Mouse (Mus musculus): ENCODE measurements around the gene Car12.

The Car12 gene

DNA sequence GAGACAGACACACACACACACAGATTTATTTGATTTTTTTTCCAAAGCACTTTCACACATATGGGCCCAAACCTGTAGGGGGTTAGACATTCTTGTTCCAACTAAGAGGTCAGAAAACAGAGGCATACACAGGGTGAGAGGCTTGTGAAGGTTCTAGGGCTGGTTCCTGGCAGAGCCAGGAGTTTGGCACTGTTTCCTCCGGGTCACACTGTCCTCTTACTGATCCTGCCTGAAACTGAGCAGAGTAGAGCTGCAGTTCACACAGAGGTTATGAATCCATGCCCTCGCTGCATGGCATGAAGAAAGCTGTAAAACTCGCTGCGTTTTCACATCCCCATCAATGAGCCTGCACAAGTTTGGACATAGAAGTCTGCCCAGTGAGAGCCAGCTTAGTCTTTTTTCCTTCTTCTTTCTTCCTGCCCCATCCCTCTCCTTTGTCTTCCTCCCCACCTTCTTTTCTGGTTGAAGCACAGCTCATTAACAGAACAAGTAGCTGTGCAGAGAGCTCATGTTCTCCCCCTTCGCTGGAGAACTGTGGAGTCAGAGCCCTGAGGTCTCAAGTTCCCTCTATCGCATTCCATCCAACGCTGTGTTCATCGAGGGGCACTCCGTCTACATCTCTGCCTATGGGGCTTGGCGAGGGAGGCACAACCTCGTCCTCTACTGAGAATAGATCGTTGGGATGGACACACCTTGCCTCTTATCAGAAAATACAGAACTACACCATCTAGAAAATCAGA is 4.5 kb upstream of the Car12 start:
- DNase-seq (ENCODE audit: low read depth in 1 of 2, low spot score in 2 of 2), result no peak

DNA sequence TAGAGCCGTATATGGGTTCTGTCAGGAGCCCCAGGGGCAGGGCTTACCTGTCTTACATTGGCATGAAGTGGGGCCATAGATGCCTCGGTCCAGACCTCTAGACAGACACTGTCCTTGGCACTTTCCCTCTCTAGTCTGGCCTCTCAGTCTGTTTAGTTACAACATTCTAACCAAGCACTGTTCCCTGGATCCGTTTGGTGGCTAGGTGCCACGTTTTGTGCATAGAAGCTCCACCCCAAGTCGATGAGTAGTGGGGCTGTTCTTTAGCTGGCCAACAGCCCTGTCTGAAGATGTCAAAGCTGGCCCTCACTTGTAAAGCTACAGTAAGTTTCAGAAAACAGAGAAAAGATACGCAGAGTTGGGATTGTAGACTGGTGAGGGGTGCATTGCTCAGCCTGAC is 2.9 kb upstream of the Car12 start:
- DNase-seq (ENCODE audit: low read depth in 1 of 2, low spot score in 2 of 2), result no peak

DNA sequence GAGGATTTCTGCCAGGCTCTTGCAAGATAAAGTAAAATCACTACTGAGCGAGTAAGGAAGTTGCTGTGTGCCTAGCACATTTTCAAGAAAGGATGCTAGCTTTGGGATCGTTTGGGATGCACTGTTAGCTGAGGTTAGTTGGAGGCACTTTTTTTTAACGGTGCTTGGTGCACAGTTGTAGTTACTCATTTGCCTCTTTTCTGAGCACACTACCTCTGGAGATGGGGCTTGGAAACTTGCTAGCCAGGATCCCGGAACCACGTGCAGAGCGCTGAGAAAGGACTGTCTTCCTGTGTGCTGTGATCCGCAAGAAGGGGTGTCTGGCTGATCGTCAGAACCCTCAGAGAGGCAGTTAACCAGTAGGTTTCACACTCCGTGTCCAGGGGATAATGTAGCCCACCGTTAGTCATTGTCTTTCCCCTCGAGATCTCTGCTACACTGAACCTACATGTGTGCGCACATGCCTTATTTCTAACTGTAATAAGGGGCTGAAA is 583 bp downstream of the Car12 start:
- DNase-seq (ENCODE audit: low read depth in 1 of 2, low spot score in 2 of 2), result no peak

DNA sequence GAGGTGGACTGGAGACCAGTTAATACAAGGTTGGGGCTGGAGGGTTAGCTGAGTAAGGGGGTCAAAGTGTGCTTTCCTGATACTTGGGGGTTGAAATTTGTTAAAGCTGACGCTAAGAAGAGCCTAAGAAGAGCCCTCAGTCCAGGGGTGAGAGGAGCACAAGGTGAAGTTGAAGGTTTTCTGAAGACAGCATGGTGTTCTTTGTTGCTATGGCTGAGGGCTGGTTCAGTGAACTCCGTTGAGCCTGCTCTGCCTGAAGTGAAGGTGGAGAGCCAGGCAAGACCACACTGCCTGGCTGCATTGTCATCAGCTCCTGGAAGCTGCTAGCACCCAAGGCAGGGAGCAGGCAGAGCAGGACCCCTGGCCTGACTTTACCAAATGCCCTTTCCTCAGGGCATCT is 1.9 kb downstream of the Car12 start:
- DNase-seq (ENCODE audit: low read depth in 1 of 2, low spot score in 2 of 2), result no peak

DNA sequence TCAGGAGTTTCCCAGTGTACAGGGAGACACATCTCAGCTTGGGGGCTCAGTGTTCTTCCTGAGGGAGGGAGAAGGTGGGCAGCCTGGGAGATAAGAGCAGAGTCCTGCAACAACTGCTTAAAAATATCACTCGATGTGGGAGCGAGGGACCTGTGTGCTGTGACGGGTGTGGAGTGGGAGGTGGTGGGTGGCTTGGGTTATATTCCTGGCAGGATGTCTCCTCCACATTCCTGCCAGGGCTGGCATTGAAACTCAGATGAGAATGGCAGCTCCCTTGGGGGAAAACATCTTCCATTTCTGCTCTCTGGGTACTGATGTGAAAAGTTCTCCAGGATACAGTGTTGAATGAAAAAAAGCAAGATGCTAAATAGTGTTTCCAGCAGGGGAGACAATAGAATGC is 3.0 kb downstream of the Car12 start:
- DNase-seq (ENCODE audit: low read depth in 1 of 2, low spot score in 2 of 2), result no peak

DNA sequence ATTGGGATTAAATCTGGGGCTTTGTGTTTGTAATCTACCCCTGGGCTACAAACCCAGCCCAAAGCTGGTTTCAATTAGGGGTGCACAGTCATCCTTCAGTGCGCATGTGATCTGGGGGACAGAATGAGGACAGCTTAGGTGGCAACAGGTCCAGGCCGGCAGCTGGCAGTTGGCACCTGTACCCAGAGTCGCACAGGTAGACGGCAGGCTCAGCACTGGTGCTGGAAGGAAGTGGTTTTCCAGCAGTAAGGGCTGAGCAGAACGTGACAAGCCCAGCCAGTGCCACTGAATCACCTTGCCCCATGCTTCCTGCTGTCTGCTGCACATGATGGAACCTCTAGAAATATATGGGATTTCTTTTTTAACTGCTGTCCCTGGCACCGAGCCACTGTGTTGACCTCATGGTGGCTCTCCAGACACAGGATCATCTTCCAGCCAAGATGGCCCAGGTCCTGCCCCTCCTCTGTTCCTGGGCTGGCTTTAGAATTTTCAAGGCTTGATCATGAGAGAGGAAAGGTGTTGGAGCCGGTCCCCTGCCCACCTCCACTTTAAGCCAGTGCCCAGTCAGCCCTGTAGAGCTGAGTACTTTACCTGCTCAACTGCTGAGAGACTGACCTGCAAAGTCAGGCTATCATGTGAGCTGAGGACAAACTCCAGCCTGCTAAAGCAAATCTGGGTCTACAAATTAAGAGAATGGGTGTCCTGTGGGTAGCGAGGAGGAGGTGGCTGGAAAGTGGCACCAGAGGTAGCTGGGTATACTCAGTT is 7.4 kb downstream of the Car12 start:
- DNase-seq (ENCODE audit: low read depth in 1 of 2, low spot score in 2 of 2), result no peak

DNA sequence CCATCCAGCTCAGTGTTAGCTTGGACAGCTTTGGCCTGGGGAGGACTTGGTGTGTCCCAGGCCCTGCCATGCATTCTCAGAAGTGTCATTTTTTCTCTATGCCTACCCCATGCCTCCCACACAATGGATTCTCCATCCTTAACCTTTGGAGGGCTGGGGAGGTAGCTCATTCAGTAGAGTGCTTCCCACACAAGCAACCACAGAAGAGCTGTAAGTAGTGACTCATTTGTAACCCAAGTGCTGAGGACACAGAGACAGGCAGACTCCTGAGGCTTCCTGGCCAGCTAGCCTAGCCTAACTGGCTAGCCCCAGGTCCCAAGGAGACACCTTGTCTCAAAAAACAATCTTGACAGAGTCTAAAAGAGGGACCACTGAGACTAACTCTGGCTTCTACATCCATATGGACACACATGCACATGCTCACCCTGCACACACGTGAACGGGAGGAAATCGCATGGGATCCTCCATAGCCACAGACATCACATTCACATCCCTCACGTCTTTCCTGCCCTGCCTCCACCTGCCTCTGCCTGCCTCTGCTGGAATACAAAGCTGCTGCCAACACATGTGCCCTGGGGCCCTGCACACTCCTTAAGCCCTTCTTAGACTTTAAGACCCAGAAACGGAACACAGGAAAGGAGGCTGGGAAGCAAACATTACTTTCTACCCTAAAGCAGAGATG is 8.8 kb downstream of the Car12 start:
- DNase-seq (ENCODE audit: low read depth in 1 of 2, low spot score in 2 of 2), result no peak

DNA sequence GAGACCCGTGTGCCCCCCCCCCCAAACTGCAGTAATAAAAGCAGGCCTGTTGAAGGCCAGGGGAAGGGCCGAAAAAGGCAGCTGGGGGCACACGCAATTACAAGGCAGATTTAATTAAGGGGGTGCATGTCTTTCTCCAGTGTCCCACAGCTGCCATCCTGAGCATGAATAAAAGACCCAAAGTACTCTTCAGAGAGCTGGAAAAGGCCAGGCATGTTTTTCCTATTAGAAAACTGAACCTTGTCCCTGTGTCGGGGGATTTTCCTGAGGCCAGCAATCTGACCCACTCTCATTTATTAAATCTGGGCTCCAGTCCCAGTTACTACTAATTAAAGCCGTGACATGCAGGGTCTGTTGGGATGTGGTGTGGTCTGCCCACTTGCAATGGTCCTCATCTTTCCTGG is 9.4 kb downstream of the Car12 start:
- no peak for DNase-seq (ENCODE audit: low read depth in 1 of 2, low spot score in 2 of 2)

DNA sequence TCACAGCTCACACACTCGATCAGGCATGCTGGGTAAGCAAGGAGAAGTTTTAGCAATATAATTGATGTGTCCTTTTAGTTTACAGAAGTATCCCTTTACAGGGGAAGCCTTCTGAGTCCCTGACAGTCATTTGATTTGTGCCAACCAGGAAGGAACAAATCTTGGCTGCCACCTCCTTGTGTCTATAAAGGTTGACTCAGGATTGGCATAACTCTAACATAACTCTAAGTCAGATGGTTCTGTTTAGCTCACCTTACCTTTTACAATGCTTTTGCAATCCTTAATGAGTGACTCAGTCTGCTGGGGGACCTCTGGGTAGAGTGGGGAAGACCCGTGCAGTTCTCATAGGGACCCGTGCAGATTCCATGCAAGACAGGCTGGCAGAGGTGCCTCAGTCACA is 12.1 kb downstream of the Car12 start:
- no peak for DNase-seq (ENCODE audit: low read depth in 1 of 2, low spot score in 2 of 2)

DNA sequence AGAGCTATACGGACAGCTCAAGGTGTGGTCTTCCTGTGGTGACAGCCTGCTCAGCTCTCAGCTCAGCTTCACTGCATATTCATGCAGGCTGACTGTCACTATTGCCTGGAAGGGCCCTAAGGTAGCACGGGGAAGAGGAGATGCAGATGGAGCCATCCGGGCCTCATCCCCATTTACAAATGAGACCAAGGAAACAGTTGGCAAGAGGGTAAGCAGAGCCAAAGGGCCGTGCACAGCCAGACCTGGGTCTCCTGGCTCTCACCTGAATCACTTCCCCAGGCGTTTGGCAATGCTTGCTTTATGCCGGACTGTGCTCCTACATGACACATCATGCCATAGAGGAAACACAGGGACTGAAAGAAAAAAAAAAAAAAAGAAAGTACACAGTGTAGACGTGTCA is 13.8 kb downstream of the Car12 start:
- DNase-seq (ENCODE audit: low read depth in 1 of 2, low spot score in 2 of 2), result no peak

DNA sequence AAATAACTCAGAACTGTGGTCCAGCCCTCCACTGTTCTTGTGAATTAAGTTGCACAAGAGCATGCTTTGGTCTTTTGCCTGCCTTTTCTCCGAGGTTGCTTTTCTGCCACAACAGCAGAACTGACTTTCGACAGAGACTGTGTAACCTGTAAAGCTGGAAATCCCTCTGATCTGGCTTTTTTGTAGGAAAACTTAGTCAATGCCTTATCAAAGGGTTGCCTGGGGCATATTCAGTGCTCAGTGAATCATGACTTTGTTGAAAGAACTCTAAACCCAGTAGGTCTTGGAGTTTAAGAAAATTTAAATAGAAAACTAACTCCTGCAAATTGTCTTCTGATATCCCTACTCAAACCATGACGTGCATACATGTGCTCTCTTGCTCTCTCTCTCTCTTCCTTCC is 17.1 kb downstream of the Car12 start:
- DNase-seq (ENCODE audit: low read depth in 1 of 2, low spot score in 2 of 2), result no peak

DNA sequence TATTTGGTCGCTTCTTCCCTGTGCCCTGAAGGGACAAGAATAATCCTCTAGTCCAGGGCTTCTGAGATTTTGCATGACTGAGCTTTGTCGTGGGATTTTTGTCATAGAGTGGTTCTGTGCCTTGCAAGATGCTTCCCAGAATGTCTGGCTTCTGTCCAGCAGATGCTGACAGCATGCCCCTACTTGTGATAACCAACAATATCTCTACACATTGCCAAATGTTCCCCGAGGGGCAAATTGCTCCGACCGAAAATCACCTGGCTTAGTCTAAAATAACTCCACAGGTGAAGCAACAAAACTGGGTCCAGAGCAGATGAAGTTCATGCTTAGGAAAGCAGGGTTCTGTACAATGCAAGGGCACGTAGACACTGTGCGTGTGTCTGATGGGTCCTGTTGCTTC is 17.8 kb downstream of the Car12 start:
- DNase-seq (ENCODE audit: low read depth in 1 of 2, low spot score in 2 of 2), result no peak

DNA sequence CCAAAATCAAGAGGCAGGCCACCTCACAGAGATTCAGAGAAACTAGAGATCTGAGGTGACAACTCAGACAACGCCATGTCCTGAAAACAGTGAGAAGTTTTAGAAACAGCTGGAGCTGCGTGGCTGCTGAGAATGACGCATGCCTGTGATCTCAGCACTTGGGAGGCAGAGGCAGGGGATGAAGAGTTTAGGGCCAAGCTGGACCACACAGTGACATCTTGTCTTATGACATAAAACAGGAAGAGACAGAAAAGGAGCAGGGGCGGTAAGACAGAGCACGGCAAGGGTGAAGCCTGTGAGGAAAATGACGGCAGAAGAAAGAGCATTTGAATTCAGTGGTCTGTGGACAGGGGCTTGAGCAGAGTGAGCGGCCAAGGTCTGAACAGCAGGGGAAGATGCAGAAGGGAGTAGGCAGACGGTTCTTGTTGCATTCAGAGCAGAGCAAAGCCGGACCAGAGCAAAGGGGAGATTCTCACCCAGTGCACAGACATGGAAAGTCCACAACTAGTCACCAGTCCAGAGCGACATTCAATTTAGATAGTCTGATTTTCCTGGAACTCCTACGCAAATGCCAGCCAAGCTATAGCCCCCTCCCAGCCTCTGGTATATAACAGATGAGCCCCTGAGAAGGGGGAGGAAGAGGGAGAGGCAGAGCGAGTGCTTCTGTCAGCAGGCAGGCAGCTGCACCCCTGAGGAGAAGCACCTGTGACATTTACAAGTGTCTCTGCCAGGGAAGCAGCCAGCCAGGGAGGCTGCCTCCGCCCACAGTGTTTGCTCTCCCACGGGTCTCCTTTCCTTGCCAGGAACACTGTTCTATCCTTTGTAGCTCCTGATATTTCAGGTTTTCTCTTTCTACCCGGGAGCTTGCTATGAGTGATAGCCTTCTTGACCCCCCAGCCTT is 19.6 kb downstream of the Car12 start:
- DNase-seq (ENCODE audit: low read depth in 1 of 2, low spot score in 2 of 2), result no peak

DNA sequence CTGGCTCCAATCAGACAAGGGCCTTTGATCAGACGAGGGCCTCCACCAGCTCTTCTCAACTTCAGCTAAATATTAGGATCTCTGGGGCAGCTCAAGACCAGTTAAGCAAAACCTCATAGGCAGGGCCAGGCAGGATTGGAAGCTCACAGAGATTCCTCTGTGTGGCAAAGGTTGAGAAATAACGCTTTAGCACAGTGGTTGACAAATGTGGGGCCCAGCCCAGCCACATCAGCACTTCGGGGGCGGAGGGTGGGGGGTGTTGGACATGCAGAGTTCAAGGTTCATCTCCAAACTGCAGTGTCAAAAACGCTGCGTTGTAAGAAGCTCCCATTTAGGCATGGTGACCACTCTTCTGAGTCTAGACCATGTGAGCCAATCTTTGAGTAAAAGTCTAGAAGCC is 21.1 kb downstream of the Car12 start:
- DNase-seq (ENCODE audit: low read depth in 1 of 2, low spot score in 2 of 2), result no peak

DNA sequence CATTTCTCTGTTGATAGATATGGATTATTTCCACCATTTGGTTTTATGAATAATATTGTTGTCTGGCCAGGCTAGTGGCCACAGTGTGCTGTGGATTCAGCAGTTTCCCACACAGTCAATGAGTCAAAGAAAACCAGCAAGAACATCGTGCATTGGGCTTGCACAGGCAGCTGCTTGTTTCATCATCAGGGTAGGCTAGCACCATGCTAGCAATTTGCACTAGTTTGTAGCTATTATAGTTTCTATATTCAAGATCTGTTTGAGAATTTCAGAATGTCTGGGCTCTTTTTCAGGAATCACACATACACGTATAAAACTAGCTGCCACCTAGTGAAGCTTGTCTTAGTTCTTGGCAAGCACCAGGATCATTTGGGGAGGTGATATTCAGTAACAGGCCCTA is 21.6 kb downstream of the Car12 start:
- DNase-seq (ENCODE audit: low read depth in 1 of 2, low spot score in 2 of 2), result no peak

DNA sequence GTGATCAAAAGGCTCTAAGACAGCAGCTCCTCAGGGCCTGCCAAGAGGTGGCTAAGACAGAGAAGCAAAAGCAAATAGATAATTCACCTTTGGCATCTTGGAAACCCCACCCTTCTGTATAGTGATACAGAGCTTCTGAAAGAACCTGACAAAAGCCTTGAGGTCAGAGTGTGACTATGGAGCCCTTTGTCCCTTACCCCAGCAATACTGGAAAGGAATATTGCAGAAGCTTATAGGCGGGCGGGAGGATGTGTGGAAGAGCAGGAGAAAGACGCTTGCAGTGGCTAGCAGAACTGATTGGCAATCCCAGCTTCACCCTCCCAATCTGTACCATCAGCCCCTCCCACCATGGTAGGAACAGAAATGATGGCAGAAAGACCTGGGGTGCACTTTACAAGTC is 22.5 kb downstream of the Car12 start:
- DNase-seq (ENCODE audit: low read depth in 1 of 2, low spot score in 2 of 2), result no peak

DNA sequence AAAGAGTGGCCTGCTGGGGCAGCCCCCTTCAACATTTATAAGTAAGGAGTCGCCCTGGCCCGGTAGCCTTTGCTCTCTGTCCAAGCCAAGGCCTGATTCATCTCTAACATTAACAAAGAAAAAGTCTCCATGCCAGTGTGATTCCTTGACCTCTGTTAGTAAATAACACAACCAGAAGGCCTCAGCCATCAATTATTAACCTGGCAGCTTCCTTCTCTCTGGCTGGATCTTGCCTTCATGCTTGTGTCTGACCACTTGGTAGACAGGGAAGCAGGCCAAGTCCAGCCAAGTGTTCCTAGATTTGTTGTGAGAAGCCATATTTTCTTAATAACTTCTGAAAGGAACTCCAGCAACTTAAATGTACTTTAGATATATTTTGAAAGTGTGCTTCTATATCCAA is 23.1 kb downstream of the Car12 start:
- no peak for DNase-seq (ENCODE audit: low read depth in 1 of 2, low spot score in 2 of 2)

DNA sequence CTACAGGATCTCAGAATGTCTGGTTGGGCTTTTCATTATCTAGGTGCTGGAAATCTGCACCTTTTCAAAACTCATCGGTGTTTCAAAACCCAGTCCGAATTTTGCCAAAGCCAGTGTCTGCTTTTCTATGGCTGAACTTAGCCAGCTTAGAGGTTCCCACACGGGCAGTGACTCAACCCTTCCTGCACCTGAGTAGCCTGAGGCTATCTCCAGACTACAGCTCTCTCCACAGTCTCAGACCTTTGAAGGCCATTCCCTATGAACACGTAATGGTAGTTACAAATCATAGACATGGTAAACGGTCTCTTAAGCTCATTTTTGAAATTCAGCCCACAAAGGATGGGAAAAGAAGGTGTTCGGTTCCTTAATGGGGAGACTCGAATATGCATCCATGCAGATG is 26.0 kb downstream of the Car12 start:
- DNase-seq (ENCODE audit: low read depth in 1 of 2, low spot score in 2 of 2), result no peak

DNA sequence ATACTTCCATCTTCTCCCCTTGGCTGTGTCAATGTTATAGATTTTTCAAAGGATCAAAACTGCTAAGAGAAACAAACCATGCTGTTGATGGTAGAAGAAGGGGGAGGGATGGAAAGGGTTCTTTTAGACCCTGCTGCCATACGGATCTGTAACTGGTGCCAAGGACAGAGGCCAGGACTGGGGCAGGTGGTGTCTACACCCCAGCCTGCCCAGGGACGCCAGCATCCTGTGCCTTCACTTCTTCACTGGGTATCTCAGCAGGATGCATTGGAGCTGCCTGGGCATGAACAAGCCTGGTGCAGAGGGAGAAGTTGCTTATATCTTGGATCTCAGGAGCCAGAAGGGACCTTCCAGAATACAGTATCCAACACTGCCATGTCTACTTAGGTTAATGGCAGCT is 31.0 kb downstream of the Car12 start:
- no peak for DNase-seq (ENCODE audit: low read depth in 1 of 2, low spot score in 2 of 2)

DNA sequence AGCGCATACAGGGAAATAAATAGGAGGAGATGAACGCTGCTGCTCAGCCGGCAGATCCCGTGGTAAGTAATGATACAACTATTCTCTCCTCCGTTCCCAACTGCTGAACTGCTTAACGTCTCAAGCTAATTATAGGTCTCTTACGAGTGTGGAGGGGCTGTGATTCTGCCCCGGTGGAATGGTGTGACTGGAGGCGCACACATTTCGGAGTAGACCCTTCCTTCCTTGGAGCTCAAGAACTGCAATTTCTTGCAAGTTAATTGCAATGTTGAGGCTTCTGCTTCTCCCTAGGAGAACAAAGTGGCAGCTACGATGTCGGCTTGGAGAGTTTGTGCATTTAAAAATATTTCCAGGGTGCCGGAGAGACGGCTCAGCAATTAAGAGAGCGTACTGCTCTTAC is 34.9 kb downstream of the Car12 start:
- DNase-seq (ENCODE audit: low read depth in 1 of 2, low spot score in 2 of 2), result no peak

DNA sequence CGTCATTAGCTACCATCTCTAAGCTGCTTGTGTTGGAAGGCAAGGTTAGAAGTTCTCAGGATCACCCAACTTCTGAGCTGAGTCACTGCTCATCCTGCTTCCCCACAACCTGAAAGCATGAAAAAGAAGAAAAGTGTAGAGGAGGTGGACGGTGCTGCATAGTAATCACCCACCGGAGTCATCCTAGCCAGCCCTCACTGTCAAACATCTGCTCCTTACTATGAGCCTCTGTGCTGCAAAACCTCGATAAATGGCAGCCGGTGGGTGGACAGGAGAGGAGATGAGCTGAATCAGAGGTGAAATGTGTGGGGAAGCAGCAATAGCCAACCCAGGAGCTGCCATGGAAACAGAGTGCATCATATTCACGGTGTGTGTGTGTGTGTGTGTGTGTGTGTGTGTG is 39.4 kb downstream of the Car12 start:
- DNase-seq (ENCODE audit: low read depth in 1 of 2, low spot score in 2 of 2), result no peak
